Mouse (Mus musculus): Measurements from ENCODE around the gene Tarbp1. TPM values are rescaled to one million over a fixed set of nuclear protein-coding genes. Genes with fewer than 3 reads are reported as not detected.
"Not testable (repeated sequence)": the region's sequence is repeated elsewhere in the genome, so short reads cannot be mapped to it uniquely, and the experiment has no call there.

Gene Tarbp1
- total RNA-seq, 2 experiments from 2014 or later, result 9.3 to 10.7 TPM

GRCm38 (mm10) chr8:126495461-126495860 lies 20.6 kb upstream of the Tarbp1 start:
- ATAC-seq (replicated peaks; ENCODE audit: poor library complexity, severe bottlenecking), result no peak

DNA sequence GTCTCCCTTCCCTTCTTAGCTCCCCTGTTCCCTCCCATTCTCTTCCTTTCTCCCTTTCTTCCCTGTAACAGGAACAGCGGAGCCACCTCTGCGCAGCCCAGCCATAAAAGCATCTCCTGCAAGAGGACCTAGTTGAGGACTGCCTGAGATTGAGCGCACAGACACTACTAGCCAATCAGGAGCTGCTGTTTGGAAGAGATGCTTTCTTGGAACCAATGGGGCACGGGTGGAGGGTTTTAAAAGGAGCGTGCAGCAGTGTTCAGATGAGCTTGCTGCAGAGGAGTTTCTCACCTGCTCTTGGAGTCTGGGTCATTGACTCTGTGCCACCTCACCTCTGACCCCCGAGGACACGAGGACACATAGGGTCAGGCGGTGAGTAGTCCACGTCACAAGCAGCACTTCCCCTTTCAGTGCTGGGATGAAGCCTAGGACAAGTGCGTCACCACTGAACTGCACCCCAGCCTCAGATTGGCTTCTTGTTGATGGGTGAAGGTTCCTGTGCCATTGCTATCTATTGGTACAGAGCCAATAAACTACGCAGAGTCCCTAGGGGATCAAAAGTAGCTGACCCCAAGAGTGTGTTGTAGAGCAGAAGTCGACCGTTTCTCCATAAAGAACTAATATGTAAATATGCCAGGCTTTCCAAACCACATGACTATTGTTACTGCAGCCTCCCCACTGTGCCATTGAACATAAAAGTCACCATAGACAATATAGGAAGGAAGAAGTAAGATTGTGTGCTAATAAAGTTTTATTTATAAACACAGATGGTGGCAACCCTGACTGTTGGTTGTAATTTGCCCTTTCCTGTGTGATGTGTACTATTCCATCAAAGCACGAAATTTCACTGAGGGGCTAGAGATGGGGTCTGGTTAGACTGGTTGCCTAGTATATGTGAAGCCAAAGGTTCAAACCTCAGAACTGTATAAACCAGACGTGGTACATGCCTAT lies 19.6 kb upstream of the Tarbp1 start:
- peak; percentile 39 for ATAC-seq (replicated peaks; ENCODE audit: poor library complexity, severe bottlenecking)

DNA sequence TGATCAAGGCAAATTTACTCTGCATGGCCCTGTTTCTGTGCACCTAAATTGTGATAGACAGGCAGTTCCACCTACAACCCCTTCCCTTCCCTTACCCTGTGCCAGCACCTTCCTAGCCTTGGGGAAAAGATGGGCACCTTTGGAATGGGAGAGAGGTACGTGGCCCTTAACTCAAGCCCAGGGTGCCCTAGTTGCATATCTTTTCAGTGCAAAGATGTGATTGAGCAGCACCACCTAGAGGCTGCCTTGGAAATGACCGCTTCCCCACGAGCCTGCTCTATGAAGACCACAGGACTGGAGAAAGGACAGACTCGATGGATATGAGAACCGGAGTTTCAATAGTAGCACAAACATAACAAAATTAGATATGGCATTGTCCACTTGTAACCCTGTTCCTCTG lies 8.1 kb upstream of the Tarbp1 start:
- ATAC-seq (replicated peaks; ENCODE audit: poor library complexity, severe bottlenecking), result peak; percentile 75

DNA sequence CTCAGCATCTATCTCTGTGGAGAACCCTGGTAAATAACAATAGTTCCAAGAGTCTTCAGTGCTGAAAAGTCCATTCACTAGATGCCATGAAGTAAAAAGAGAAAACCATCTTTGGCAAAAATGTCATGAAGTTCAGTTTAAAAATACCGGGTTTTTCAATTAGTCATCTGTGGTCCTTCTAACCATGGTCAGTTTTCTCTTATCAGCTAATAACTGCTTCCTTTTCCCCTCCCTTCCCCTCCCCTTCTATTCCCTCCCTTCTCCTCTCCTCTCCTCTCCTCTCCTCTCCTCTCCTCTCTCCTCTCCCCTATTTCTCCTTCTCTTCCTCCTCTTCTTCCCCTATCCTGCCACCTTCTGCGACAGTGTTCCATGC lies 7.5 kb upstream of the Tarbp1 start:
- ATAC-seq (replicated peaks; ENCODE audit: poor library complexity, severe bottlenecking), result no peak

- ATAC-seq (replicated peaks; ENCODE audit: poor library complexity, severe bottlenecking), result peak; percentile 79
Measured at GRCm38 (mm10) chr8:126481494-126482347, 6.9 kb upstream of the Tarbp1 start.

DNA sequence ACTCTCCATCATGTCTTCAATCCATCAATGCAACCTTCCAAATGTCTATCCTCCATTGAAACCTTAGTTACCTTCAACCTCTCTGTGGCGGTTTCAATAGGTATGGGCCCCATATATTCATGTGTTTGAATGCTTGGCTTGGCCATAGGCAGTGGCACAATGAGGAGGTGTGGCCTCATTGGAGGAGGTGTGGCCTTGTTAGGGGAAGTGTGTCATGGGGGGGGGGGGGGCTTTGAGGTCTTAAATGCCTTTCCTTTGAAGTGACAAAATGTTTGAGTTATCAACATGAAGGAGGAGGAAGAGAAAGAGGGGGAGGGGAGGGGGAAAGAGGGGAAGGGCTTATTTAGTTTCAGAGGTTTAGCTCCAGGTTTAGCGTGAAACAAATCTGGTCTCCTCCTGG lies 5.5 kb upstream of the Tarbp1 start:
- peak; percentile 59 for ATAC-seq (replicated peaks; ENCODE audit: poor library complexity, severe bottlenecking)

- ATAC-seq (replicated peaks; ENCODE audit: poor library complexity, severe bottlenecking), result no peak
Measured at GRCm38 (mm10) chr8:126478714-126479113, 3.8 kb upstream of the Tarbp1 start.

DNA sequence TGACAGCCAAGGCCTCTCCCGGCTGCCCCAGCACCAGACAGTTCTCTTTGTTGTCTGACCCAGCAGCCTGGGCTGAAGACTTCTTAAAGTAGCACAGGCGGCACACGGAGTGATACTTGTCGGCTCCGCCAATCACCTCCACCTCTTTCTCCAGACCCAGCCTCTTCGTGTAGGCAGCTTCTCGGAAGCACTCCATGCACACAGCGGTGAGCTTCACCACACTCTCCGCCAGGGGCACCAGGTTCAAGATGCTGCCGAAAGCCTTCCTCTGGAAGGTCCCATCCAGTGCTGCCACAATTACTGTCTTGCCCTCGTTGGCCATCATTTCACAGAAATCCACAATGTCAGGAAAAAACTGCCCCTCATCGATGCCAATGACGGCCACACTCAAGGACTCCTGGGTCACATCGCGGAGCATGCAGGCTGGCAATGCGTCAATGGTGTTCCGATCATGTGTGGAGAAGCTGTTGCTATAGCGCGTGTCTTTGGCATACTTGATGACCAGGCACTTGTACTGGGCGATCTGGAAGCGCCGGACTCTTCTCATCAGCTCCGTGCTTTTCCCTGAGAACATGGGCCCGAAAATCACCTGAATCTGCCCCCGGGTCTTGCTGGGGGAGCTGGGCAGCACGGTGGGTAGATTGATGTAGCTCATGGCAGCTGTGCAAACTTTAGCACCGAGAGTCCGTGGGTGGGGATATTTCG lies 1.4 kb upstream of the Tarbp1 start:
- not testable (repeated sequence) for ATAC-seq (replicated peaks; ENCODE audit: poor library complexity, severe bottlenecking)

DNA sequence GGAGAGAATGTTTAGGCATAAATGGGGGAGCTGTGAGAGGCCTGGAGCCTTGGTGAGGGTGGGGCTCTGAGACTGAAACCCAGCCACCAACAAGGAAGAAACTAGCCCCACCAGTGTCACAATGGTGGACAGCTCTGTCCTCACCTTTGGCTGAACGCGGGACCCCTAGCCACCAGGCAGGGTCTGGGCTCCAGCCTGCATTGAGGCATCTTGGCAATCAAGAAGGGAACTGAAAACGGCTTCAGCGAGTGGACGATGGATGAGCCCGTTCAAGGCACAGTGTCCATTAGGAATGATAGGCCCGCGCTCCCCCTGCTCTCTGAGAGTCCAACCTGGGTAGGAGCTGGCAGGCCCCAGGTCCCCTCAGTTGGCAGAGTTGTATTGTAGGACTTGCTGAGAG lies 873 bp upstream of the Tarbp1 start:
- ATAC-seq (replicated peaks; ENCODE audit: poor library complexity, severe bottlenecking), result 0 out of 2 replicates have a peak, but pooled peaks have one; percentile 14

GRCm38 (mm10) chr8:126473802-126474298 lies 1.0 kb downstream of the Tarbp1 start:
- ATAC-seq (replicated peaks; ENCODE audit: poor library complexity, severe bottlenecking), result no peak

- ATAC-seq (replicated peaks; ENCODE audit: poor library complexity, severe bottlenecking), result no peak
Measured at GRCm38 (mm10) chr8:126464071-126464470, 10.8 kb downstream of the Tarbp1 start.

- no peak for ATAC-seq (replicated peaks; ENCODE audit: poor library complexity, severe bottlenecking)
Measured at GRCm38 (mm10) chr8:126461735-126462134, 13.1 kb downstream of the Tarbp1 start.

DNA sequence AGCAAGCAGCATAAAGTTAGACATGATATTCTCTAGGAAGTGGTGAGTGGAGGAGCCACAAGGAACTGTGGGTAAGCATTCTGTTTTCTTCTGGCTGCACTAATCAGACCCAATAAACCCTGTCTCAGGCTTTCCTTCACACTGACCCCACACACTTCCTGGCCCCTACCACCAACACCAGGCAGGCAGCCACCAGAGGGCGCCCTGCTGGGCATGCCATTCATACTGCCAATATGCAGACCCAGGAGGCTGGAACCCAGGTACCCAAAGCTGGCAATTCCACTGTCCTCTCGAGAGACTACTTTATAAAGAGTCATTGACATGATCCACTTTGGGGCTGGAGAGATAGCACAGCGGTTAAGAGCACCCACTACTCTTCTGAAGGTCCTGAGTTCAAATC lies 14.6 kb downstream of the Tarbp1 start:
- peak; percentile 77 for ATAC-seq (replicated peaks; ENCODE audit: poor library complexity, severe bottlenecking)

- ATAC-seq (replicated peaks; ENCODE audit: poor library complexity, severe bottlenecking), result no peak
Measured at GRCm38 (mm10) chr8:126455383-126455782, 19.5 kb downstream of the Tarbp1 start.

DNA sequence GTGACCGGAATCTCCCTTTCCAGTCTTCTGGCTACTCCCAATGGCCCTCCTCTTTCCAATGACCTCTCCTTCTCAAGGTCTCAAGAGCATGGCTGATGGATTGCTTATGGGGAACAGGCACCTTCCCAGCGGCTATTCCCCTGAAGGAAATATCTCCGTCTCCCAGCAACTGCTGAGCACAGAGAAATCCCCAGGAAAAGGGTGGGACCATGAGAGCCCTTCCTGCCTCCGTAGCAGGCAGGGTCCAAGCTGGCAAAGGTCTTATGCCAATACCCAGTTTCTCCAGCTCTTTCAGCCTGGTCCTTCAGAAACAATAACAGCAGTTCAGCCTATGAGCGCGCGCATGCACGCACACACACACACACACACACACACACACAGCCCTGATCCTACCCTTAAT lies 23.7 kb downstream of the Tarbp1 start:
- ATAC-seq (replicated peaks; ENCODE audit: poor library complexity, severe bottlenecking), result no peak

DNA sequence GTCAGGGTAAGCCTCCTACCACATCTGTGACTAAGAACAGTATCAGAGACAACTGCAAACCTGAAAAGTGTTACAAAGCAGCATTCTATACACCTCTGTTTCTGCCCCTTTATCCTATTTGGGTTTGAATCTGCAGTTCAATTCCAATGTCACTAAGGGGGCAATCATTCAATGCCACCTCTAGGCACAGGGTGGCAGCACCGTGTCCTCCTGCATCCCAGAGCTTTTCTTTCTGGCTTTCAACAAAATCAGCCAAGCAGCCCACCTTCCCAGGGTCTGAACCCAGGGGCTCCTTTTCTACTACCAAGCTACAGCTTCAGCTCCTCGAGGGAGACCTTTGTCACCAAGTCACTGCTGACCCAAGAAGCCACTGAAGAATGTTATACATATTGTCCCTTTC lies 35.9 kb downstream of the Tarbp1 start:
- no peak for ATAC-seq (replicated peaks; ENCODE audit: poor library complexity, severe bottlenecking)

DNA sequence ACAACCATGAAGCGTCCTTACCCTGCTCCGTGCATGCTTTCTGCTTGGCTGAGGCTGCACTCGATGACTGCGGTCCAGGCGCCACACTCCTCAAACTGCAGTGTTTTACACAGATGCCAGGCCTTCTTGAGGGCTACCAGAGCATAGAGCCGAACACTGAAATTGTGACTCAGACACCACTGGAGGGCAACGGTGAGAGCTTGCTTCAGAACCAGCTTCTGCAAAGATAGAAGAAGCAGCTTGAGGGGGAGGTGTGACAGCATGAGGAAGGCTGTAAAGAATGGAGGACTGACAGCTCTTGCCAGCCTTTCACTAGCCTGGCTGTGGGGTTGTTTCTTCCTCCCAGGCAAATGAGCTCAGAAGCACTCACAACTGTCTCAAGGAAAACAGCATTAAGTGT lies 41.0 kb downstream of the Tarbp1 start:
- no peak for ATAC-seq (replicated peaks; ENCODE audit: poor library complexity, severe bottlenecking)

GRCm38 (mm10) chr8:126429635-126430034 lies 45.2 kb downstream of the Tarbp1 start:
- no peak for ATAC-seq (replicated peaks; ENCODE audit: poor library complexity, severe bottlenecking)

GRCm38 (mm10) chr8:126424946-126425345 lies 49.9 kb downstream of the Tarbp1 start:
- no peak for ATAC-seq (replicated peaks; ENCODE audit: poor library complexity, severe bottlenecking)

- ATAC-seq (replicated peaks; ENCODE audit: poor library complexity, severe bottlenecking), result no peak
Measured at GRCm38 (mm10) chr8:126424163-126424562, 50.7 kb downstream of the Tarbp1 start.
